Mouse (Mus musculus): ENCODE results near the gene Ciapin1. TPM values are rescaled to one million over a fixed set of nuclear protein-coding genes. Genes with fewer than 3 reads are reported as not detected.

Gene Ciapin1
- total and polyA plus RNA-seq, 2 experiments from 2014 or later, result 60.6 to 162 TPM

DNA sequence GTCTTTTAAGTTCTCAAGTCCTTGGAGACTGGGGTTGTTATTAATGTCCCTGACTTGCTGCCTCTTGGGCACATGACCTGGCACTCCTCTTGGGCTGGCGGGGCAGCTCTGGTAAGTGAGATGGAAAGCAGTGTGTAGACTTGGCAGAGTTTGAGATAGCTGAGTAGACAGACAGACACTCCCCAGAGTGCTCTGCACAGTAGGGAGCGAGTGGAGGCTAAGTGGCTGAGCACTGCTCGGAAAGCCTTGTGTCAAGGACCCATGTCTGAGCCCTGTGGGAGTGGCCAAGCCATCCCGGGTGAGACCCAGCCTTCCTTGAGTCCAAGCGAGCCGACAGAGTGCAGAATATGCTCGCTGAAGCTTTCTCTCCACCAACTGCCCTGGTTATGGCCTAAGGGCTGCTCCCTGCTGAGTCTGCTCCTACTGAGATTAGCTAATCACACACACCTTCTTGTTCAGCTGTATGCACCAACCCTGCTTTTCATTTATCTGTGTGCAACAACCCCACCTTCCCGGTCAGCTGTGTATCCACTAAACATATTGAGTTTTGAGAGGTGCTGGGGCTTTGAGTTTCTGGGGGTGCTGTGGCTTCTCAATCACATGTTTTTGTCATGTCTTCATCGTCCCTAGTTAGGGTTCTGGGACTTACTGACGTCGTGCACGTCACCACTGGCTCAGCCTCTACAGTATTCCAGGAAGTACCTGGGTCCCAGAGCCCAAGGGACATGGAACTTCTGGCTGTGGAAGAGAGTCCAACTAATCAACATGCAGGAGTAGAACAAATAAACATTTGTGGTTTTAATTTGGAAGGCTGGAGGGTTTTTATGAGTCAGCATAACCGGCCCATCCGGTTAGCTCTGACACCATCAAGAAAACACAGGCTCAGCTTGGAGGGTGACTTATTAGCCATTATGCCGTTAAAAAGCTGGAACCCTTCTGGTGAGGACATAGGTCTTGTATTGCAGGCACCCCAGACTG, 50.3 kb downstream of the Ciapin1 start:
- no peaks in the 10 kb centered on the region for H3K9me3 ChIP-seq (ENCODE audit: low read length)
- no peak for DNase-seq (ENCODE audit: low spot score)
- ATAC-seq (ENCODE audit: low FRiP score), result no peak
- H3K4me2 ChIP-seq (ENCODE audit: low read depth, low read length, poor library complexity, severe bottlenecking), result no peak overlapping the region
- no peaks in the 10 kb centered on the region for H3K36me3 ChIP-seq (ENCODE audit: insufficient read depth, low read length)
- no peak for TF ChIP-seq CTCF (IDR thresholded peaks at IDR 0.05)
- H3K4me1 ChIP-seq (ENCODE audit: insufficient read depth, low read length), result no peaks in the 10 kb centered on the region
- H3K4me3 ChIP-seq (ENCODE audit: low read depth, low read length), result no peak overlapping the region
- H3K27ac ChIP-seq (ENCODE audit: low read depth, low read length), result no peak overlapping the region
- no peaks in the 10 kb centered on the region for H3K27me3 ChIP-seq (ENCODE audit: insufficient read depth, low read length)
- 66% methylated on average over 15 of the region's 15 CpGs for WGBS
- no peak overlapping the region for H3K9ac ChIP-seq (replicated peaks; ENCODE audit: low read length, poor library complexity, severe bottlenecking)

DNA sequence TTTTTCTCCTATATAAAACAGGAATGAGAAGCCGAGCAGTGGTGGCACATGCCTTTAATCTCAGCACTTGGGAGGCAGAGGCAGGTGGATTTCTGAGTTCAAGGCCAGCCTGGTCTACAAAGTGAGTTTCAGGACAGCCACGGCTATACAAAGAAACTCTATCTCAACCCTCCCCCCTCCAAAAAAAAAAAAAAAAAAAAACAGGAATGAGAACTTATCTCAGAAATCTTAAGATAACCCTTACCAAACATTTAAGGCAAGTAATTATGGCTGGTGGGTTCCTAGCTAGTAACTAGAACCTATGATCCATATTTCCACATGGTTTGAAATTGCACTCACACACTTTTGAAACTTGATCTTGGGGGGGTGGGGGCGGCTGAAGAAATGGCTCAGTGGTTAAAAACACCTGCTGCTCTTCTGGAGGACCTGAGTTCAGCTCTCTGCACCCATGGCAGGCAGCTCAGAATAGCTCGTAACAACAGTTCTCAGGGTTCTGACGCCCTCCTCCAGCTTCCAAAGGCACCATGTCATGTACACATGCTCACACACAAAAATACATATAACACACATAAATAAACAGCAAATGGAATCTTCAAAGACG, 52.1 kb downstream of the Ciapin1 start:
- WGBS, result 73% methylated on average over 6 of the region's 6 CpGs
- Histone ChIP-seq H3K4me2 (ENCODE audit: low read depth, low read length, poor library complexity, severe bottlenecking) (no peak overlapping the region), H3K27me3 (ENCODE audit: insufficient read depth, low read length) (no peaks in the 10 kb centered on the region), H3K36me3 (ENCODE audit: insufficient read depth, low read length) (no peaks in the 10 kb centered on the region), H3K4me1 (ENCODE audit: insufficient read depth, low read length) (peaks cover 3% of the 10 kb centered on the region; the same call in 1 of the 2 replicates), H3K9me3 (ENCODE audit: low read length) (no peaks in the 10 kb centered on the region), H3K27ac (ENCODE audit: low read depth, low read length) (no peak overlapping the region), H3K4me3 (ENCODE audit: low read depth, low read length) (no peak overlapping the region), H3K9ac (replicated peaks; ENCODE audit: low read length, poor library complexity, severe bottlenecking) (no peak overlapping the region)
- ATAC-seq (ENCODE audit: low FRiP score) (no peak), DNase-seq (ENCODE audit: low spot score) (no peak)
- TF ChIP-seq CTCF (IDR thresholded peaks at IDR 0.05), result no peak

DNA sequence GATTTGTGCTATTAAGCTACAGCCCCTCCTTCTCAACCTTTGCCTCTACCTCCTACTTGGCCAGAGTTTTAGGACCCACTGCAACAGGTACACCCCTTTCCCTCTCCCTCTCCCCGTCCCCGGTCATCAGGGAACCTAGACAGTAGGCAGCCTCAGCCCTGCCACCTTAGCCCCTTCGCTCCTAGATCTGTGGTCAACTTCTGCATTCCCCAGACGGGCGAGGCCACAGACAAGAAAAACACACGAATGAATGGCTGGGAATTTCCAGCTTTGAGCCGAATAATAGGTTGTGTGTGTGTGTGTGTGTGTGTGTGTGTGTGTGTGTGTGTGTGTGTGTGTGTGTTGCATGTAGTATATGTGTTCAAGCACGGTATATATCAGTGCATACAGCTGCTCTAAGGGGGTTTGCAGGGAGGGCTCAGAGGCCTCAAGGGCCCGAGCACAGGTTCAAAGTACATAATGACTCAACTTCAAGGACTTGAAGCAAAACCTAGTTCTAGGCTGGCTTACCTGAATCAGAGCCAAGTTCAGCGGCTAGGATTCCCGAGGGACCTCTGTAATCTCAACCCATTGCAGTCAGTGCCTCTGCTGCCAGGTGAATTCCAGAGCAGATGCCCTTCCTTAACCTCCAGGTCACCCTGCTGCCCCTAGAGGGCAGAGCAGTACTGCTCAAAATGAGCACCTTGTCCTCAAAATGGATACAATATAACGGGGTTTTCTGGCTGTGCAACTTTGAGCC, 52.7 kb downstream of the Ciapin1 start:
- no peak for ATAC-seq (ENCODE audit: low FRiP score)
- no peak overlapping the region for H3K27ac ChIP-seq (ENCODE audit: low read depth, low read length)
- no peak for DNase-seq (ENCODE audit: low spot score)
- H3K4me2 ChIP-seq (ENCODE audit: low read depth, low read length, poor library complexity, severe bottlenecking), result no peak overlapping the region
- H3K9me3 ChIP-seq (ENCODE audit: low read length), result no peaks in the 10 kb centered on the region
- peak; percentile 50 for TF ChIP-seq CTCF (IDR thresholded peaks at IDR 0.05)
- no peaks in the 10 kb centered on the region for H3K27me3 ChIP-seq (ENCODE audit: insufficient read depth, low read length)
- H3K4me1 ChIP-seq (ENCODE audit: insufficient read depth, low read length), result peaks cover 3% of the 10 kb centered on the region; the same call in 1 of the 2 replicates
- H3K9ac ChIP-seq (replicated peaks; ENCODE audit: low read length, poor library complexity, severe bottlenecking), result no peak overlapping the region
- no peaks in the 10 kb centered on the region for H3K36me3 ChIP-seq (ENCODE audit: insufficient read depth, low read length)
- 71% methylated on average over 12 of the region's 12 CpGs for WGBS
- H3K4me3 ChIP-seq (ENCODE audit: low read depth, low read length), result no peak overlapping the region

DNA sequence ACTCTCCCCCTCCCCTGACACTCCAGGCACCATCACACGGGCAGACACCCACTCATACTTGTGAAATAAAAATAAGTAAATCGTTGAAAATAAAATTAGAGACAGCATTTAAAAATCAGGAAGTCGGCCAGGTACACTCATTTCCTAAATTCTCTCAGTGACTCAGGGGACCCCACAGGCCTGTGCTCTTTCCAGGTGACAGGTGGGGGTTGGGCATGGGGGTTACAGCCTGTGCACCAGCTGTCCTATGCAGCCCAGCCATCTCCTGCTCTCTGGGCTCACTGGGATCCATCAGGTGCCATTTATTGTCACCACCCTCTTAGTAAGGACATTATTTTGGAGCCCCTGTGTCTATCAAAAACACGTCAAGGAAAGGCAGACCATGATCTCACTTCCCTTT, 54.3 kb downstream of the Ciapin1 start:
- TF ChIP-seq CTCF (IDR thresholded peaks at IDR 0.05), result no peak
- DNase-seq (ENCODE audit: low spot score), result no peak
- no peak for ATAC-seq (ENCODE audit: low FRiP score)
- peaks cover 3% of the 10 kb centered on the region; the same call in 1 of the 2 replicates for H3K4me1 ChIP-seq (ENCODE audit: insufficient read depth, low read length)
- 86% methylated on average over 4 of the region's 4 CpGs for WGBS
- no peak overlapping the region for H3K9ac ChIP-seq (replicated peaks; ENCODE audit: low read length, poor library complexity, severe bottlenecking)
- H3K27ac ChIP-seq (ENCODE audit: low read depth, low read length), result no peak overlapping the region
- H3K9me3 ChIP-seq (ENCODE audit: low read length), result no peaks in the 10 kb centered on the region
- H3K4me2 ChIP-seq (ENCODE audit: low read depth, low read length, poor library complexity, severe bottlenecking), result no peak overlapping the region
- no peaks in the 10 kb centered on the region for H3K27me3 ChIP-seq (ENCODE audit: insufficient read depth, low read length)
- H3K4me3 ChIP-seq (ENCODE audit: low read depth, low read length), result no peak overlapping the region
- peaks cover 12% of the 10 kb centered on the region; the same call in 1 of the 2 replicates for H3K36me3 ChIP-seq (ENCODE audit: insufficient read depth, low read length)

DNA sequence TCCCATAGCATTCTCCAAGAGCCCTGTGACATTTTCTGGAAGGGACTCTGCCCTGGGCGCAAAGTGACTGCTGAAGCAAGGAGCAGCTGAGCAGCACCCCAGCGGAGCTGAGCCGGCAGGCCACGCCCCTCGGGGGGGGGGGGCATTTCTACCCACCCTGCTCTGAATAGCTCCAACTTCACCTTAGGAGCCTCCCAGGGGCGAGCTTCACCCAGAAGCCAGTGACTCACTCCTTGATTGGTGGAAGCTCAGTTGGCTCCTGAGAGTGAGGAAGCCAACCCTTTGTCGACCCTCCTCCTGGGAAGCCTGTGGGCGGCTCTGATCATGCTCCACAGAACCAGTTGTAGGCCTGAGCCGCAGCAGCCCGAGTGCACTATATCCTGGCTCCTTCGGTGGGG, 56.3 kb downstream of the Ciapin1 start:
- Histone ChIP-seq H3K4me2 (ENCODE audit: low read depth, low read length, poor library complexity, severe bottlenecking) (no peak overlapping the region), H3K9ac (replicated peaks; ENCODE audit: low read length, poor library complexity, severe bottlenecking) (no peak overlapping the region), H3K27ac (ENCODE audit: low read depth, low read length) (no peak overlapping the region), H3K27me3 (ENCODE audit: insufficient read depth, low read length) (no peaks in the 10 kb centered on the region), H3K4me1 (ENCODE audit: insufficient read depth, low read length) (peaks cover 10% of the 10 kb centered on the region; the same call in 1 of the 2 replicates), H3K4me3 (ENCODE audit: low read depth, low read length) (no peak overlapping the region), H3K36me3 (ENCODE audit: insufficient read depth, low read length) (peaks cover 12% of the 10 kb centered on the region; the same call in 1 of the 2 replicates), H3K9me3 (ENCODE audit: low read length) (no peaks in the 10 kb centered on the region)
- DNase-seq (ENCODE audit: low spot score) (no peak), ATAC-seq (ENCODE audit: low FRiP score) (no peak)
- no peak for TF ChIP-seq CTCF (IDR thresholded peaks at IDR 0.05)
- 21% methylated on average over 10 of the region's 11 CpGs for WGBS

All from midbrain, postnatal 0 days (tissue).